Comparison of ENCODE assay signal across 10 mouse cellular contexts in genomic region chr8:106508456-106508855, GRCm38 (mm10). TPM values are rescaled to one million over a fixed set of nuclear protein-coding genes. Genes with fewer than 3 reads are reported as not detected.
DNase-seq lines count a peak whose midpoint lies in the region; ATAC-seq lines count a peak whose summit lies in the region.
"Had no signal": no experiment of that assay in that cellular context is flagged by ENCODE, and none has a peak within 500 bp of the region (broad histone marks: within the 10 kb centered on the region; RNA-seq: fewer than 3 reads in every experiment).

No protein-coding gene starts in this region.

- no peak for ATAC-seq in heart, embryonic 16.5 days (replicated peaks; ENCODE audit: extremely low read depth, insufficient read depth, low FRiP score)
- ATAC-seq in limb, embryonic 13.5 days (ENCODE audit: low FRiP score, low read depth) = no peak

- H3K9ac ChIP-seq in heart, embryonic 16.5 days (ENCODE audit: low read length) = peak overlapping the region; percentile 74
- no peak overlapping the region for H3K9ac ChIP-seq in limb, embryonic 13.5 days

- no peak overlapping the region for H3K27ac ChIP-seq in heart, embryonic 16.5 days (ENCODE audit: low read length)
- H3K27ac ChIP-seq in limb, embryonic 13.5 days = peak overlapping the region; percentile 73; the same call in 1 of the 2 replicates

- peaks cover 17% of the 10 kb centered on the region for H3K4me1 ChIP-seq in heart, embryonic 16.5 days (ENCODE audit: control insufficient read depth, insufficient read depth, low read length)
- H3K4me1 ChIP-seq in limb, embryonic 13.5 days = peaks cover 61% of the 10 kb centered on the region

- H3K4me3 ChIP-seq in heart, embryonic 16.5 days (ENCODE audit: low read length) = no peak overlapping the region; the same call in 1 of the 2 replicates
- peak overlapping the region; percentile 38; the same call in 1 of the 2 replicates for H3K4me3 ChIP-seq in limb, embryonic 13.5 days

- H3K36me3 ChIP-seq in heart, embryonic 16.5 days (ENCODE audit: control insufficient read depth, insufficient read depth) = no peaks in the 10 kb centered on the region
- no peaks in the 10 kb centered on the region for H3K36me3 ChIP-seq in limb, embryonic 13.5 days

- no peaks in the 10 kb centered on the region for H3K9me3 ChIP-seq in heart, embryonic 16.5 days (replicated peaks; ENCODE audit: control insufficient read depth, low read length)
- no peaks in the 10 kb centered on the region for H3K9me3 ChIP-seq in limb, embryonic 13.5 days

- peak; percentile 34 for DNase-seq in testis, postnatal 10 days (ENCODE audit: low spot score)
- DNase-seq in testis, postnatal 14 days (ENCODE audit: low spot score) = no peak
- DNase-seq in adrenal gland, adult 8-10 months = no peak
- no peak for DNase-seq in urinary bladder, postnatal 36 days (ENCODE audit: low spot score in 2 of 2)
- DNase-seq in spleen, postnatal 36 days (ENCODE audit: low spot score in 2 of 2) = no peak
- DNase-seq: thymus, postnatal 14 days had no signal

- H3K4me2 ChIP-seq in heart, embryonic 16.5 days (ENCODE audit: low read depth, low read length) = peak overlapping the region; percentile 82
- peak overlapping the region; percentile 73 for H3K4me2 ChIP-seq in limb, embryonic 13.5 days (replicated peaks)

- WGBS in heart, embryonic 16.5 days = 45% methylated on average over 3 of the region's 3 CpGs
- WGBS in limb, embryonic 13.5 days = 32% methylated on average over 3 of the region's 3 CpGs

- no peaks in the 10 kb centered on the region for H3K27me3 ChIP-seq in heart, embryonic 16.5 days (ENCODE audit: control insufficient read depth, insufficient read depth, low read length)
- H3K27me3 ChIP-seq in limb, embryonic 13.5 days = peaks cover 8% of the 10 kb centered on the region

RNA-seq across cellular contexts. Expression of gene Cdh3, which starts 2.2 kb away (rescaled TPM):
- polyA plus RNA-seq in heart, embryonic 16.5 days (2015; fragmentation: Nextera tagmentation; extraction: Ambion mirVana) = 15.0 and 17.3 TPM in 2 replicates
- polyA plus RNA-seq in limb, embryonic 13.5 days (2015; fragmentation: Nextera tagmentation; extraction: Ambion mirVana) = 55.9 and 57.5 TPM in 2 replicates
- under 1 TPM; 0.35 to 0.81 (median 0.55) TPM for total RNA-seq in adrenal gland, adult 8-10 months (2022)

RNA-seq across cellular contexts. Expression of gene 6030452D12Rik, which starts 8.1 kb away (rescaled TPM):
- not detected in 2 replicates for polyA plus RNA-seq in heart, embryonic 16.5 days (2015; fragmentation: Nextera tagmentation; extraction: Ambion mirVana)
- not detected in 2 replicates for polyA plus RNA-seq in limb, embryonic 13.5 days (2015; fragmentation: Nextera tagmentation; extraction: Ambion mirVana)
- not detected for total RNA-seq in adrenal gland, adult 8-10 months (2022)
- total RNA-seq: layer of hippocampus, adult 18-20 months had no signal
- polyA plus RNA-seq: lung, postnatal 0 days had no signal
